Mouse (Mus musculus) C2C12 (cell line): ENCODE results near the gene Fads2.

Experiments
- CEBPB ChIP-seq: IDR thresholded peaks from one replicate; pipeline ENCODE4 v1.6.1; 2011; ENCODE audit warnings: low read depth, mild to moderate bottlenecking, control low read depth, moderate library complexity
- CTCF ChIP-seq: IDR thresholded peaks from one replicate; pipeline ENCODE4 v1.5.1; 2011; ENCODE audit not compliant: control insufficient read depth, insufficient read depth, insufficient read length
- MAX ChIP-seq: IDR thresholded peaks from one replicate; pipeline ENCODE4 v1.6.1; 2011; ENCODE audit warnings: mild to moderate bottlenecking, control low read depth
- MYOG ChIP-seq: IDR thresholded peaks from one replicate; pipeline ENCODE4 v1.6.1; 2011; ENCODE audit not compliant: control insufficient read depth, insufficient read length; ENCODE audit errors: extremely low read depth
- USF1 ChIP-seq: IDR thresholded peaks from one replicate; pipeline ENCODE4 v1.6.1; 2011; ENCODE audit warnings: low read depth, mild to moderate bottlenecking, control low read depth, moderate library complexity

DNA sequence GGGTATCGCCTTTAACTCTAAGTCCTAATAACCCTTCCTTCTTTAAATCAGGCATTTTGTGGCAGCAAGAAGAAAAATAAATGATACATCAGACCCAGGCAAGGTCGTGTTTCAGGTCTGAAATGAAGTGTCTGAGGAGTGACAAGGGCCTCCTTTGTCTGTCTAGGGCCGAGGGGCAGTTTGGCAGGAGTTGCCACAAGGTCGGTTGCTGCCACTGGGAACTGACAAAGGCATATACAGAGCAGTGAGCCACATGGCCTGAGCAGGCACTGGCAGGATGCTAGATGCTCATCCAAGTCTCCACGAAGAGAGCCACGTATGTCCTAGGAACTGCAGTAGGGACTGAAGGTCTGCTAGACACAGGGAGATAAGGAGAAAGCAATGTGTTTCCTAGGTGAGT, 23.2 kb downstream of the Fads2 start:
- TF ChIP-seq CTCF (no peak), USF1 (no peak), CEBPB (no peak), MYOG (no peak), MAX (no peak)
